Mouse (Mus musculus) c-Kit-positive CD71-positive TER-119-negative erythroid progenitor cells, embryonic 14.5 days (primary cell): ENCODE data around the gene Gm6502.
"Not testable (repeated sequence)": the region's sequence is repeated elsewhere in the genome, so short reads cannot be mapped to it uniquely, and the experiment has no call there.

Experiments used
- DNase-seq: peaks from one replicate; pipeline ENCODE4 v3.0.0-alpha.2; 2013; ENCODE audit warnings: low read depth

The Gm6502 gene

GRCm38 (mm10) chr5:94314135-94314534 lies at the start of gene Gm6502:
TSS of gene Gm6502 (plus strand) at chr5:94314435.
- not testable (repeated sequence) for DNase-seq

DNA sequence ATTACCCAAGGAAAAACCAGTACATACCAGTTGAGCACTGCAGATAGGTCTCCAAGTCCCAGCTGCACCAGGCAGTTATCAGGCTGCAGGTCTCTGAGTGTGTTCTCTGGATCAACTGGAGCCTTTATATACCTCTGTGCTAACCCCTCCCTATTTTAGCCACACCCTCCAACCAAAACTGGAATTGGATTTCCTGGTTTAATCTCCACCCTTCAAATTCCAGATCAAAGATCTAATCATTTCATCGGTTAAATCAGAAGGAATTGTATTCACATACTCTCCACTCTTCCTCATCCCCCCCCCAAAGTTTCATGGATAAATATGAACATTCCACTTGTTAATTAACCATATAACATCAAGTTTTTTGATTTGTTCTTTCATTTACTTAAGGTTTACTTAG lies 7.5 kb upstream of the Gm6502 start, which contains the start of gene A430089I19Rik:
A430089I19Rik (minus strand) TSS at position 101 of the 400 bp plus-strand sequence.
- DNase-seq, result not testable (repeated sequence)

GRCm38 (mm10) chr5:94339449-94339848 lies 25.2 kb downstream of the Gm6502 start, which contains the start of gene AA792892:
TSS of gene AA792892 (plus strand) at chr5:94339749.
- not testable (repeated sequence) for DNase-seq
